Mouse (Mus musculus) midbrain, embryonic 16.5 days (tissue): ENCODE measurements around the gene Wrnip1. TPM values are rescaled to one million over a fixed set of nuclear protein-coding genes. Genes with fewer than 3 reads are reported as not detected.

Source experiments
- ATAC-seq: fragments of 200-750 bp; cut with Nextera tagmentation; 2 replicates; pipeline ENCODE4 v1.8.0; 2017; ENCODE audit warnings: moderate TSS enrichment
- H3K27ac ChIP-seq: fragments of 300-500 bp; sonication (generic); 2 replicates; pipeline ENCODE4 v1.5.1; 2014; ENCODE audit warnings: mild to moderate bottlenecking, low read length, mixed read lengths
- H3K27me3 ChIP-seq: fragments of 300-500 bp; sonication (generic); 2 replicates; pipeline ENCODE4 v1.6.1; 2014; ENCODE audit warnings: low read depth, low read length, mixed read lengths; ENCODE audit not compliant: control insufficient read depth, insufficient read depth
- H3K36me3 ChIP-seq: fragments of 300-500 bp; sonication (generic); 2 replicates; pipeline ENCODE4 v1.6.1; 2014; ENCODE audit warnings: mild to moderate bottlenecking, low read length, moderate library complexity, mixed read lengths; ENCODE audit not compliant: control insufficient read depth, insufficient read depth
- H3K4me1 ChIP-seq: fragments of 300-500 bp; sonication (generic); 2 replicates; pipeline ENCODE4 v1.6.1; 2014; ENCODE audit warnings: mild to moderate bottlenecking, low read length, mixed read lengths; ENCODE audit not compliant: control insufficient read depth, insufficient read depth
- H3K4me2 ChIP-seq: fragments of 300-500 bp; sonication (generic); 2 replicates; pipeline ENCODE4 v1.6.1; 2014; ENCODE audit warnings: mild to moderate bottlenecking, low read length, mixed read lengths
- H3K4me3 ChIP-seq: fragments of 300-500 bp; sonication (generic); 2 replicates; pipeline ENCODE4 v1.5.1; 2014; ENCODE audit warnings: low read depth, mild to moderate bottlenecking, low read length, moderate library complexity, mixed read lengths
- H3K9ac ChIP-seq: fragments of 300-500 bp; sonication (generic); 2 replicates; pipeline ENCODE4 v1.6.1; 2014; ENCODE audit warnings: low read depth, low read length, mixed read lengths
- H3K9me3 ChIP-seq: fragments of 300-500 bp; sonication (generic); replicated peaks from 2 replicates; pipeline ENCODE4 v1.6.1; 2014; ENCODE audit warnings: mild to moderate bottlenecking, low read length, mixed read lengths; ENCODE audit not compliant: control insufficient read depth, poor library complexity, severe bottlenecking
- WGBS: fragments of 180-500 bp; shearing (Covaris S2); extraction: QIAGEN DNeasy Blood & Tissue Kit; methylation state at CpG from one replicate; pipeline ENCODE4 v1.1.7; 2014; 5-methylcytosine and 5-hydroxymethylcytosine counted together
- polyA plus RNA-seq: library from polyadenylated mRNA; unstranded; fragments of >200 nt; fragmentation: Nextera tagmentation; extraction: Ambion mirVana; gene quantifications from 2 replicates; pipeline ENCODE4 v1.2.1, GENCODE M21; 2015

Gene Wrnip1
- 29.5 and 32.5 TPM in 2 replicates for polyA plus RNA-seq

DNA sequence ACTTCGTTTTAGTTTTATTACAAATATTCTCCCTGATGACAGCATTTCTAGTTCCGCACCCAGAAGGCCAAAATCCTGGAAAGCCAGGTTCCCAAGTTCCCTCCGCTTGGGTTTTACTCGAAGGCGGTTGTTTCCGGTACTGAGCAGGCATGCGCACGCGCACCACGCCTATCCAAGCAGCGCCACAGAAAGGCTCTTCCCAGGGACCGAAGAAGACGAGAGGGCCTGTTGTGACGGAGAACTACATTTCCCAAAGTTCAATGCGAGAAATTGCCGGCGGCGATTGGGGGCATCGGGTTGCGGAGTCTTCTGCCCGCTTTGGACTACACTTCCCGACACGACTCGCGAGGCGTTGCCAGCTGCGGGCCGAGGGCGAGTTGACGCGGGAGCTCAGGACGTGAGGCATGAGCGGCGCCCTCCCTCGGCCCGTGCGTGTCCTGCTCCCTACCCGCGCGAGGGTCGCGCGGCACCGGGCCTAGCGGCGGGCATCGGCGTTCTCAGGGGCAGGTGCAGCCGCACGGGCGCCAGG is at the start of gene Wrnip1:
Gene Wrnip1 (plus strand): TSS at position 346 of the 529 bp plus-strand sequence.
- Histone ChIP-seq H3K9ac (peak within 1 kb of the TSS; percentile 94), H3K4me1 (peaks cover 24% of the 10 kb centered on the region), H3K4me2 (peak within 1 kb of the TSS; percentile 80), H3K27me3 (no peaks in the 10 kb centered on the region), H3K4me3 (peak within 1 kb of the TSS; percentile 97), H3K9me3 (no peaks in the 10 kb centered on the region), H3K27ac (peak within 1 kb of the TSS; percentile 93), H3K36me3 (peaks cover 7% of the 10 kb centered on the region)
- ATAC-seq: peak; percentile 99
- under 1% methylated on average over 39 of the region's 51 CpGs for WGBS

DNA sequence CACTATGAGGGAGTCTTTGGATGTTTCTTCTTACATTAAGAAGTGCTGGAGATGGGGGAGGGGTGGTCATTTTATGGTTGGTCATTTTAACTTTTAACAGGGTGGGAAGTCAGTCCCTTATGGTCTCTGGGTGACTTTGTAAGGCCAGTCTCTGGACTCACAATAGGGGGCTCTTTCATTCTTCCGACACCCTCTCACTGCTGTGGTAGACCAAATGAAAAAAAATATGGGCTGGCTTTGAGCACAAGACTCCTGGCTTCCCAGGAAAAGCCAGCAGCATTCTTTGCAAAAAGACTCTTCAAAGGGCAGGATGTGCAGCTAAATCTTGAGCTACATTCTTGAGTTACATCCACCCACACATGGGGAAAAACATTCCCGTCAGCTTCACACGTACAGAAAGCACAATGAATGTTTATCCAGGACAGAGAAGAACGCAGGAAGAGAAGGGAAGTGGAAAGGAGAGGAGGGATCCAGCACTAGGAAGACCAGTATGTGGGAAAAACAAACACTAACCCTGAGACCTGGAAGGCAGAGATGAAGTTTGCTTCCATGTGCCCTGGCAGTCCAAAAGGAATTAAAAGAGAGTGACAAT is 49.7 kb upstream of the Wrnip1 start:
- Histone ChIP-seq H3K9ac (no peak overlapping the region), H3K9me3 (no peaks in the 10 kb centered on the region), H3K4me2 (no peak overlapping the region), H3K36me3 (no peaks in the 10 kb centered on the region), H3K4me1 (no peaks in the 10 kb centered on the region), H3K27ac (no peak overlapping the region), H3K4me3 (no peak overlapping the region), H3K27me3 (no peaks in the 10 kb centered on the region)
- ATAC-seq: no peak
- WGBS: 69% methylated on average over 4 of the region's 4 CpGs

- H3K4me2 ChIP-seq: no peak overlapping the region
- H3K9me3 ChIP-seq: no peaks in the 10 kb centered on the region
- peak; percentile 92 for ATAC-seq
- no peak overlapping the region for H3K9ac ChIP-seq
- H3K4me3 ChIP-seq: no peak overlapping the region
- H3K36me3 ChIP-seq: no peaks in the 10 kb centered on the region
- no peak overlapping the region for H3K27ac ChIP-seq
- no peaks in the 10 kb centered on the region for H3K27me3 ChIP-seq
- WGBS: 8% methylated on average over 4 of the region's 4 CpGs
- H3K4me1 ChIP-seq: peaks cover 5% of the 10 kb centered on the region
Observed at GRCm38 (mm10) chr13:32759036-32759435, 42.8 kb upstream of the Wrnip1 start.

DNA sequence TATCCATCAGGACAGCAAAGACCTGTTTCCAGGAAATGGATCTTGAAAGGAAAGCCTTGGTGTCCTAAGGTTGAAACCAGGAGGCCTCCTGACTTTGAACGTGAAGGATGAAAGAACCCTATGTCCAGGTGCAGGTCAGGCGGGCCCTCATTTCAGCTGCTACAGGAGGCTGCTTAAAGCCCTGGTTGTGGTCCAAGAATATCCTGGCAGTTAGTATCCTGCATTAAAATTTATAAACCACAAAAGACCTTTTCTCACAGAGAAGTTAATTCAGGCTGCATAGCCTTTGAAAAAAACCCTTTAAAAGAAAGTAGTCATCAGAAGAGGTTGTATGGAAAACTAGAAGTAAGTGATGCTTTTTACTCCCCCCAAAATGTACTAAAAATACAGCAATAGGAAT is 41.0 kb upstream of the Wrnip1 start:
- H3K4me1 ChIP-seq: peaks cover 5% of the 10 kb centered on the region
- 85% methylated on average over 2 of the region's 2 CpGs for WGBS
- H3K4me2 ChIP-seq: no peak overlapping the region
- no peak overlapping the region for H3K27ac ChIP-seq
- ATAC-seq: no peak
- no peaks in the 10 kb centered on the region for H3K27me3 ChIP-seq
- H3K9me3 ChIP-seq: no peaks in the 10 kb centered on the region
- H3K4me3 ChIP-seq: no peak overlapping the region
- H3K36me3 ChIP-seq: no peaks in the 10 kb centered on the region
- no peak overlapping the region for H3K9ac ChIP-seq

- Histone ChIP-seq H3K4me3 (no peak overlapping the region), H3K4me1 (peaks cover 5% of the 10 kb centered on the region), H3K36me3 (no peaks in the 10 kb centered on the region), H3K27me3 (no peaks in the 10 kb centered on the region), H3K9ac (no peak overlapping the region), H3K9me3 (no peaks in the 10 kb centered on the region), H3K27ac (no peak overlapping the region), H3K4me2 (no peak overlapping the region)
- no peak for ATAC-seq
- 87% methylated on average over 3 of the region's 3 CpGs for WGBS
Observed at GRCm38 (mm10) chr13:32763141-32763540, 38.7 kb upstream of the Wrnip1 start.

GRCm38 (mm10) chr13:32764448-32764847 is 37.4 kb upstream of the Wrnip1 start:
- ATAC-seq: no peak
- Histone ChIP-seq H3K4me1 (no peaks in the 10 kb centered on the region; the same call in 1 of the 2 replicates), H3K9me3 (no peaks in the 10 kb centered on the region), H3K4me2 (no peak overlapping the region), H3K9ac (no peak overlapping the region), H3K27ac (no peak overlapping the region), H3K4me3 (no peak overlapping the region), H3K27me3 (no peaks in the 10 kb centered on the region), H3K36me3 (no peaks in the 10 kb centered on the region)
- WGBS: 29% methylated on average over 7 of the region's 7 CpGs

- no peaks in the 10 kb centered on the region for H3K4me1 ChIP-seq
- no peaks in the 10 kb centered on the region for H3K9me3 ChIP-seq
- no peak overlapping the region for H3K27ac ChIP-seq
- no peak overlapping the region for H3K4me3 ChIP-seq
- no peak overlapping the region for H3K9ac ChIP-seq
- no peak for ATAC-seq
- 12% methylated on average over 4 of the region's 4 CpGs for WGBS
- no peaks in the 10 kb centered on the region for H3K36me3 ChIP-seq
- no peaks in the 10 kb centered on the region for H3K27me3 ChIP-seq
- no peak overlapping the region for H3K4me2 ChIP-seq
Observed at GRCm38 (mm10) chr13:32768104-32768503, 33.7 kb upstream of the Wrnip1 start.

DNA sequence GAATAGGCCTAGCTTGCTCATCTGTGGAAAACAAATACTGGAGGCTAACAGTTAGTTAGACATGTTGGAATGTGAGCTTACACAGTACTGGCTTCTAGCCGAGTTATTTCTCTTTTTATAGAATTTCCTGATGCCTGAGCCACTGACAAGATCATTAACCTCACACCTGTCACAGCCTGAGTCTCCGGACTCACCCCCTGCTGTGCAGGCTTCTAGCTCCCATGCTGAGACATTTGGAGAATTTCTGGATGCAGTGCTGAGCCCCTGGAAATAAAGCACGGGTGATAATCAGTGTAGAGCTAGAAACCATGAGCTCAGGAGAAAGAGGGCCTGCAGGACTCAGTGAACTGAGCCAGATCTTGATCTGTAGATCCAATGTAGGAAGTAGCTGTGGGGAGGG is 31.9 kb upstream of the Wrnip1 start:
- H3K4me3 ChIP-seq: no peak overlapping the region
- no peak overlapping the region for H3K4me2 ChIP-seq
- no peaks in the 10 kb centered on the region for H3K9me3 ChIP-seq
- no peak overlapping the region for H3K27ac ChIP-seq
- whole genome bisulfite sequencing: 10% methylated on average over 3 of the region's 3 CpGs
- no peak overlapping the region for H3K9ac ChIP-seq
- H3K36me3 ChIP-seq: no peaks in the 10 kb centered on the region
- no peaks in the 10 kb centered on the region for H3K4me1 ChIP-seq
- no peak for ATAC-seq
- no peaks in the 10 kb centered on the region for H3K27me3 ChIP-seq

DNA sequence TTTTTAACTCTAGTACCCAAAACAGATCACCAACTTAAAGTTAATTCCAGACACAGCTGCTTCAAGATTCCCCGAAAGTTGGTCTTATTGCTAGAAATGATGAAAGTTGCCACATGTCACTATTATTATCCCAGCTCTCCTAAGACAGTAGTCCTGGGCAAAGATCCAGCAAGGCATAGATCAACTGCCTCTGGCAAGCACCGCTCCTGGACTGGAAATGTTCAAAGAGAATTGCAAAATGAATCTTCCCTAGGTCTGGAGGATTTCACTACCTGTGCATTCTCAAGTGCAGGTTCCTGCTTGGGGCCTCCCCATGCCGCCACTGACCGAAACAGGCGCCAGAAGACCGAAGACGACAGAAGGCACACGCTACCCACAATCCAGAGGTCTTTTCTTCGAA is 25.9 kb upstream of the Wrnip1 start:
- Histone ChIP-seq H3K9me3 (no peaks in the 10 kb centered on the region), H3K36me3 (no peaks in the 10 kb centered on the region), H3K27ac (no peak overlapping the region), H3K9ac (no peak overlapping the region), H3K4me1 (no peaks in the 10 kb centered on the region), H3K4me2 (no peak overlapping the region), H3K27me3 (no peaks in the 10 kb centered on the region), H3K4me3 (no peak overlapping the region)
- 95% methylated on average over 9 of the region's 9 CpGs for WGBS
- ATAC-seq: no peak
